Mouse (Mus musculus) heart, adult 2 months (tissue): ENCODE results near the gene Thoc3. TPM values are rescaled to one million over a fixed set of nuclear protein-coding genes. Genes with fewer than 3 reads are reported as not detected.
"Not testable (repeated sequence)": the region's sequence is repeated elsewhere in the genome, so short reads cannot be mapped to it uniquely, and the experiment has no call there.

Experiments
- DNase-seq, 2 experiments: peaks; one replicate each; pipeline ENCODE4 v3.0.0; 2021
- H3K27ac ChIP-seq: fragments of 200-600 bp; 2 replicates; pipeline ENCODE4 v1.8.1; 2022
- H3K27me3 ChIP-seq: fragments of 200-500 bp; 2 replicates; pipeline ENCODE4 v1.6.1; 2012; ENCODE audit warnings: mild to moderate bottlenecking, low read length, inconsistent platforms, mixed read lengths; ENCODE audit not compliant: control insufficient read depth, insufficient read depth
- H3K36me3 ChIP-seq: fragments of 200-500 bp; 2 replicates; pipeline ENCODE4 v1.6.1; 2012; ENCODE audit warnings: low read length, inconsistent platforms; ENCODE audit not compliant: control insufficient read depth, insufficient read depth
- H3K4me1 ChIP-seq: fragments of 200-500 bp; 2 replicates; pipeline ENCODE4 v1.6.1; 2011; ENCODE audit warnings: low read length; ENCODE audit not compliant: control insufficient read depth, insufficient read depth
- H3K4me3 ChIP-seq: fragments of 200-600 bp; 2 replicates; pipeline ENCODE4 v1.8.1; 2022
- H3K79me2 ChIP-seq: fragments of 200-500 bp; replicated peaks from 2 replicates; pipeline ENCODE4 v1.6.1; 2012; ENCODE audit warnings: mild to moderate bottlenecking, inconsistent platforms, low read length, moderate library complexity, mixed read lengths; ENCODE audit not compliant: control insufficient read depth, insufficient read depth
- H3K9ac ChIP-seq: fragments of 200-500 bp; 2 replicates; pipeline ENCODE4 v1.6.1; 2012; ENCODE audit warnings: low read depth, mild to moderate bottlenecking, control low read depth, inconsistent platforms, low read length, mixed read lengths
- CTCF ChIP-seq: fragments of 200-600 bp; IDR thresholded peaks from 2 replicates; pipeline ENCODE4 v1.8.1; 2022; ENCODE audit warnings: antibody characterized with exemption, mild to moderate bottlenecking, moderate library complexity
- EP300 ChIP-seq: fragments of 200-500 bp; IDR thresholded peaks from 2 replicates; pipeline ENCODE4 v1.6.1; 2011; ENCODE audit warnings: low read depth, low read length, control low read depth; ENCODE audit not compliant: insufficient read depth
- POLR2A ChIP-seq: fragments of 200-500 bp; IDR thresholded peaks from 2 replicates; pipeline ENCODE4 v1.6.1; 2011; ENCODE audit warnings: mild to moderate bottlenecking, low read depth, low read length, control low read depth; ENCODE audit not compliant: insufficient read depth
- WGBS: fragments of 180-500 bp; shearing (Covaris S2); methylation state at CpG from one replicate; pipeline ENCODE4 v1.1.7; 2018; 5-methylcytosine and 5-hydroxymethylcytosine counted together
- intact Hi-C: fragments of 180-260 bp; cut with DNase I; formaldehyde crosslinking; loops from one replicate; pipeline ENCODE4 v1.15.1; 2025
- polyA plus RNA-seq: library from polyadenylated mRNA; depleted of rRNA; stranded (reverse); fragments of >200 nt; gene quantifications from 2 replicates; pipeline ENCODE4 v1.2.3, GENCODE M21; 2012
- total RNA-seq, 2 experiments: library from RNA; stranded (reverse); gene quantifications; 2 replicates each; pipeline ENCODE4 v1.2.3; 2021

The Thoc3 gene
- total and polyA plus RNA-seq, 3 experiments: 10.7 to 20.6 (median 19.3) TPM

- no peaks in the 10 kb centered on the region for H3K79me2 ChIP-seq
- no peak overlapping the region for H3K4me3 ChIP-seq
- WGBS: 62% methylated on average over 3 of the region's 3 CpGs
- no peak overlapping the region for H3K9ac ChIP-seq
- peaks cover 3% of the 10 kb centered on the region; the same call in 1 of the 2 replicates for H3K4me1 ChIP-seq
- TF ChIP-seq POLR2A (no peak), EP300 (no peak), CTCF (no peak)
- no peaks in the 10 kb centered on the region for H3K36me3 ChIP-seq
- H3K27me3 ChIP-seq: no peaks in the 10 kb centered on the region; the same call in 1 of the 2 replicates
- no peak overlapping the region for H3K27ac ChIP-seq
- DNase-seq: no peak
- intact Hi-C loops: loop anchor here (5.0 kb wide), 1 partner anchor 65 kb away; the partner anchor contains the start of gene 4833439L19Rik
These were observed 33.5 kb upstream of the Thoc3 start for GRCm38 (mm10) chr13:54501957-54502690.

DNA sequence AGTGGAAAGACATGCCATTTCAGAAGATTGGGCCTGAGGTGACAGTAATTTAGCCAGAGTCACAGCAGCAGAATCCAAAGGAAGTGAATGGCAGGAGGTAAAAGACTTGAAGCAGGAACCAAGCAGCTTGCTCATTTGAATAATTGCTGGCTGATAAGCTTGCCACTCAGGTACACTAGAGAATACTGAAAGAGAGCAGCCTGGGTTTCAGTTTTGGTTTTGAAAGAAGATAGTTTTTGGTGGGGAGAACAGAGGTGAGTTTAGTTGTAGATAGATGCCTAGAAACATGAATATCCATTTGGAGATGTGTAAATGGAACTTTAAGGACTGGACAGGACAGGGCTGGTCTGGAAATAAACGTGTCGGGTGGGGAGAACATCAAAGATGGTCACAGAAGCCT lies 32.7 kb upstream of the Thoc3 start:
- Histone ChIP-seq H3K79me2 (no peaks in the 10 kb centered on the region), H3K27ac (no peak overlapping the region), H3K36me3 (no peaks in the 10 kb centered on the region), H3K27me3 (no peaks in the 10 kb centered on the region; the same call in 1 of the 2 replicates), H3K4me3 (no peak overlapping the region), H3K4me1 (peaks cover 3% of the 10 kb centered on the region; the same call in 1 of the 2 replicates), H3K9ac (no peak overlapping the region)
- TF ChIP-seq POLR2A (no peak), EP300 (no peak), CTCF (no peak)
- WGBS: 79% methylated on average over 2 of the region's 2 CpGs
- intact Hi-C loops: loop anchor here (5.0 kb wide), 1 partner anchor 66 kb away; the partner anchor contains the start of gene 4833439L19Rik
- no peak for DNase-seq

GRCm38 (mm10) chr13:54499551-54499950 lies 30.9 kb upstream of the Thoc3 start:
- H3K9ac ChIP-seq, H3K4me1 ChIP-seq, H3K79me2 ChIP-seq, H3K4me3 ChIP-seq, DNase-seq, intact Hi-C loops, H3K36me3 ChIP-seq, H3K27me3 ChIP-seq, H3K27ac ChIP-seq: not testable (repeated sequence)
- WGBS: 92% methylated on average over 7 of the region's 7 CpGs

- intact Hi-C loops: no loop called here
- H3K9ac ChIP-seq: no peak overlapping the region
- H3K4me1 ChIP-seq: no peaks in the 10 kb centered on the region
- WGBS: 77% methylated on average over 6 of the region's 6 CpGs
- H3K36me3 ChIP-seq: no peaks in the 10 kb centered on the region
- H3K27ac ChIP-seq: no peak overlapping the region
- no peaks in the 10 kb centered on the region for H3K27me3 ChIP-seq
- H3K4me3 ChIP-seq: no peak overlapping the region
- no peak for DNase-seq
- H3K79me2 ChIP-seq: no peaks in the 10 kb centered on the region
- no peak for TF ChIP-seq EP300
- no peak for TF ChIP-seq CTCF
- no peak for TF ChIP-seq POLR2A
These were observed 22.7 kb upstream of the Thoc3 start for GRCm38 (mm10) chr13:54491381-54491780.

GRCm38 (mm10) chr13:54490411-54490810 lies 21.8 kb upstream of the Thoc3 start:
- Histone ChIP-seq H3K9ac (no peak overlapping the region), H3K27me3 (no peaks in the 10 kb centered on the region), H3K4me3 (no peak overlapping the region), H3K4me1 (no peaks in the 10 kb centered on the region), H3K79me2 (no peaks in the 10 kb centered on the region), H3K36me3 (no peaks in the 10 kb centered on the region), H3K27ac (no peak overlapping the region)
- intact Hi-C loops: no loop called here
- TF ChIP-seq EP300 (no peak), POLR2A (no peak), CTCF (no peak)
- no peak for DNase-seq
- WGBS: 69% methylated on average over 5 of the region's 5 CpGs

GRCm38 (mm10) chr13:54481498-54481897 lies 12.8 kb upstream of the Thoc3 start:
- H3K9ac ChIP-seq: no peak overlapping the region
- TF ChIP-seq EP300 (no peak), POLR2A (no peak), CTCF (no peak)
- no peaks in the 10 kb centered on the region for H3K36me3 ChIP-seq
- no peaks in the 10 kb centered on the region for H3K4me1 ChIP-seq
- no peaks in the 10 kb centered on the region for H3K27me3 ChIP-seq
- no peaks in the 10 kb centered on the region for H3K79me2 ChIP-seq
- no peak overlapping the region for H3K27ac ChIP-seq
- DNase-seq: no peak
- WGBS: 78% methylated on average over 14 of the region's 14 CpGs
- intact Hi-C loops: no loop called here
- no peak overlapping the region for H3K4me3 ChIP-seq
